Mouse (Mus musculus) adrenal gland, postnatal 36 days (tissue): ENCODE results near the gene Kptn. TPM values are rescaled to one million over a fixed set of nuclear protein-coding genes. Genes with fewer than 3 reads are reported as not detected.

Source experiments
- DNase-seq, 2 experiments: peaks; one replicate each; pipeline ENCODE4 v3.0.0; 2021; ENCODE audit warnings: mixed read lengths in 1 of 2
- long read RNA-seq, 2 experiments: library from polyadenylated mRNA; stranded (forward); transcript quantifications; one replicate each; pipeline ENCODE4 v2.0.0; 2021; ENCODE audit warnings: borderline sequencing depth in 2 of 2
- total RNA-seq, 2 experiments: library from RNA; stranded (reverse); gene quantifications; 2 replicates each; pipeline ENCODE4 v1.2.3; 2021

Gene Kptn
- 10 to 100 TPM; 20.0 to 22.6 TPM for total RNA-seq
- long read RNA-seq, experiment 1, transcript Kptn-201 (12 exons, 1,630 nt), result major isoform, 31 of 36 reads
- long read RNA-seq, experiment 1, partial matches to known transcripts, result 1 of 36 reads
- long read RNA-seq, experiment 1, other reads (novel, unspliced or antisense), result 4 of 36 reads
- long read RNA-seq, experiment 2, transcript Kptn-201 (12 exons, 1,630 nt), result major isoform, 7 of 10 reads
- long read RNA-seq, experiment 2, partial matches to known transcripts, result 2 of 10 reads
- long read RNA-seq, experiment 2, other reads (novel, unspliced or antisense), result 1 of 10 reads

DNA sequence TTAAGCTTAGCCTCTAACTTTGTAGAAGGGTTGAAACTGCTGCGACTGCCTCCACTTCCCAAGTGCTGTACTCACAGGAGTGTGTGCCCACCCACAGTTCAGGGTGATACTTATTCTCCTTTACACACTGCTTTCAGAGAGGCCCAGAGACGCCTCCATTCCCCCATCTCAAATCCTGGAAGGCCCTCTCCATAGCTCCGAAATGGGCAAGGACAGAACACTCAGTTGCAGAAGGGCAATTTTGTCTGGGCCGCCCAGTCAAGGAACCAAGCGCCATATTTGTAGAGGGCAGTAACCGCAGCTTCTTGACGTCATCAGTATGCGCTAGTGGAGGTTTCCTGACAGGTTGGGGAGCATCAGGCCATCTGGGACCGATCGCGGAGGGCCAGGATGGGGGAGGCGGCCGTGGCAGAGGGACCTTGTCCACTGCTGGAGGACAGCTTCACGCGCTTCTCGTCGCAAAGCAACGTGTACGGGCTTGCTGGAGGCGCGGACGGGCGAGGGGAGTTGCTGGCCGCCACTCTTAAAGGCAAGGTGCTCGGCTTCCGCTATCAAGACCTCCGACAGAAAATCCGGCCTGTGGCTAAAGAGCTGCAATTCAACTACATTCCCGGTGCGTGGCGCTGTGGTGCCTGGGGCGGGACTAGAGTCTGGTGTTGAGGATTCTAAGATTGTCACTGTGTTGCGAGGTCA, at the start of gene Kptn:
TSS of gene Kptn (plus strand) at position 327 of the 693 bp plus-strand sequence.
- DNase-seq, result peak; percentile 91 to 92

GRCm38 (mm10) chr7:16070846-16071245, 48.8 kb upstream of the Kptn start:
- DNase-seq, result no peak

- DNase-seq, result peak in 1 of 2 experiments; percentile 5
These were observed 47.8 kb upstream of the Kptn start for GRCm38 (mm10) chr7:16071906-16072305.

GRCm38 (mm10) chr7:16079947-16080346, 39.7 kb upstream of the Kptn start:
- no peak for DNase-seq

GRCm38 (mm10) chr7:16080581-16080980, 39.1 kb upstream of the Kptn start:
- no peak for DNase-seq

DNA sequence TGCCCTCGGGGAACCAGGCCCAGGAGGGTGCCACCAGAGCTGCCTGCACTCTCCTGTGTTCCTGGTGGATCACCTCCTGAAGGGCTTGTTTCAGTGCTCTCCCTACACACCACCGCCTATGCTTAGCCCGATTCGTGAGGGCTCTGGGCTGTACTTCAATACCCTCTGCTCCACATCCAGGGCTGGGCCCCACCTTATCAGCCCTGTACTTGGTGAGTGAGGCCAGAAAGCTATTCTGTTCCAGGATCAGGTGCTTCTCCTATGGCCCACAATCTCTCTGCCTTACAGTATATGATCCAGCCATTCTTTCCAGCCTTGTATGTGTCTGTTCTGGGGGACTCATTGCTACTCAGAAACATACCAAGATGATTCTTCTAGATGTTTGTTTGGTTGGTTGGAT, 36.3 kb upstream of the Kptn start:
- no peak for DNase-seq

DNA sequence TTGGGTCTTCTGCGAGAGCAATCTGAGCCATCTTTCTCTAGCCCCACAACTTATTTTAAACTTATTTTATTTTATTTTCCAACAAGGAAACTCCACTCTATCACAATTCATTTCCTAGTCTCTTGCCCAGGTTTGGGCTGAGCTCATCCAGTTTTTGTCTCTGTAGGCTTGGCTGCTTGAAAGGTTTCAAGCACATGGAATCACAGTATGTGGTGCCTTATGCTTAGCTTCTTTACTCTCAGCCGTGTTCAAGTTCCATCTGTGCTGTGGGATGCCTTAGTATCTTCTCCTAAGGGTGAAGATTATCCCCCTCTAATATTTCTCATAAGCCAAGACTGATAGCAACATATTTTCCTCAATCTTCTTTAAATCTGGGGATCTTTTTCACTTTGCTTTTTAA, 32.1 kb upstream of the Kptn start:
- DNase-seq, result no peak

- no peak for DNase-seq
These were observed 25.1 kb upstream of the Kptn start for GRCm38 (mm10) chr7:16094592-16094991.

GRCm38 (mm10) chr7:16098021-16099017, 21.4 kb upstream of the Kptn start, which contains the start of gene Napa:
Napa (plus strand) TSS chr7:16098458.
- peak; percentile 99 for DNase-seq

GRCm38 (mm10) chr7:16099901-16100300, 19.8 kb upstream of the Kptn start:
- DNase-seq, result no peak

GRCm38 (mm10) chr7:16101081-16101480, 18.6 kb upstream of the Kptn start:
- no peak for DNase-seq

- no peak for DNase-seq
These were observed 17.8 kb upstream of the Kptn start for GRCm38 (mm10) chr7:16101726-16102475.

DNA sequence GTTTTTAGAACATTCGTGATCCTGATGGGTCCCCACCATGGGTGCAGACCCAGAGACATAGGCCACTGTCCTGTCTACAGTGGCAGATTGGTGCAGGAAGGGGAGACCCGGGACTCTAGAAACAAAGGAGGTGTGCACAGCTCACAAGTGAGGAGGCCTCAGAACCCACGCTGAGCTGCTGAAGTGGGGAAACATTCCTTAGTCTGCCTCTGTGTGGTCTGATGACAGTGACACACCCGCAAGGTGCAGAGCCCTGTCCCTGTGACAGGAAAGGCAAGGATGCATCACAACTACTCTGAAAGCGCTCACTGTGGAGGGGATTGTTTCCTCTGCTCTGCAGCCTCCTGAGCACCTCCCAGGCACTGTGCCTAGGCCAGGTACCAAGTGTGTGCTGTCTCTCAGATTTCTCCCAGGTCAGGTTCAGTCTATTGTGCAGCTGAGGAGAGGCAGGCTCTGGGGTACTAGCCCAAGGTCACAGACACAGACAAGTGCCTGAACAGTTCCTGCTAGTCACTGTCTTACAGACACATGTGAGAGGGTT, 16.9 kb upstream of the Kptn start:
- DNase-seq, result no peak

DNA sequence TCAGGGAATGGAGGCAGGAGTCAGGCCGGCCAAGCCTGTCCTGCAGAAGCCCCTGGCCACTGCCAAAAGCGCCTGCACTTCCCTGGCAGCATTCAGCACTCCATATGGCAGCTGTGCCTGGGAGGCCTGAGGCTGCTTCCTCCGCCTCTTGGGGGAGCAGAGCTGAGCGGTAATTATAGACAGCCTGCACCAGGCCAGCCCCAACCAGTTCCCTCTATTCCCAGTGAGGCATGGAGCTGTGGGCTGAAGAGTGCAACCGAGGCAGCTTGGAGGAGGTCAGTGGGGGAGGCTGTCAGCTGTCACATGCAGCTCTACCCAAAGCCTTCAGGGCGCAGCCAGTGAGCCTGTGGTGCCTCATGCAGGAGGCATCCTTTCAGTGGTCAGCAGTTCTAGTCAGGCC, 15.9 kb upstream of the Kptn start:
- no peak for DNase-seq

- DNase-seq, result no peak
These were observed 14.9 kb upstream of the Kptn start for GRCm38 (mm10) chr7:16104611-16105388.

DNA sequence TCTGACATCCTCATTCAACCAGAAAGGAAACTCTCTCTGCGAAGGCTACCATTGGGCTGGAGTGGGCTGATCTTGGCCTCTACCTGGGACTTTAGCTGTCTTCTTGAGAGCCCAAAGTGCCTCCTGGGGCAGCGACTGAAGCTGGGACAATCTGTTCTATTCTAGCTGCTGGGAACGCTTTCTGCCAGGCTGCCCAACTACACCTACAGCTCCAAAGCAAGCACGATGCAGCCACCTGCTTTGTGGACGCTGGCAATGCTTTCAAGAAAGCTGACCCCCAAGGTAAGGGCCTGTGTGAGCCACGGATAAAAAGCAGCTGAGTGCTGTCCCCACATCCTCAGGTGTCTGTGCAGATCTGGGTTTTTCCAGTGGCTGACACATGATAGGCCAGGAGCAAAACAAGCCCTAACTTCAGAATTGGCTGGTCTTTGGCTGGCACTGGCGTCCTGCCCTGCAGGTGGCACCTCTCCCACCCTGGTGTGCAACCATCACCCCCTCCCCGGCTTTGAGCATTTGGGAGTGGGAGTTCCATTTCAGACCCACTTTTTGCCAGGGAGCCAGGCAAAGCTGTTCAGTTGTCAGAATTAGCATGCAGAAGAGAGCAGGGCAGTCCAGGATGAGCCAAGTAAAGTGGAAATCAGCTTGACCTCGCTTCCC, 10.7 kb upstream of the Kptn start:
- DNase-seq, result no peak

GRCm38 (mm10) chr7:16110158-16110557, 9.5 kb upstream of the Kptn start:
- no peak for DNase-seq

GRCm38 (mm10) chr7:16111284-16112090, 8.2 kb upstream of the Kptn start:
- DNase-seq, result no peak

- no peak for DNase-seq
These were observed 3.3 kb upstream of the Kptn start for GRCm38 (mm10) chr7:16116418-16116817.
